Mouse (Mus musculus): ENCODE results near the gene Dlat. TPM values are rescaled to one million over a fixed set of nuclear protein-coding genes. Genes with fewer than 3 reads are reported as not detected.

Dlat gene
- polyA plus RNA-seq, 1 experiment from 2014 or later, result 40.6 TPM

GRCm38 (mm10) chr9:50603998-50604324 lies 55.6 kb downstream of the Dlat start:
- Histone ChIP-seq H3K9ac (peak overlapping the region; percentile 89), H3K9me3 (replicated peaks) (no peaks in the 10 kb centered on the region), H3K4me3 (peak overlapping the region; percentile 86), H3K27me3 (no peaks in the 10 kb centered on the region), H3K4me1 (peaks cover 25% of the 10 kb centered on the region), H3K4me2 (peak overlapping the region; percentile 77), H3K36me3 (ENCODE audit: poor library complexity, severe bottlenecking) (peaks cover 48% of the 10 kb centered on the region), H3K27ac (peak overlapping the region; percentile 82)
- WGBS, result under 1% methylated on average over 24 of the region's 24 CpGs
- peak; percentile 93 for ATAC-seq

GRCm38 (mm10) chr9:50603189-50603997 lies 56.2 kb downstream of the Dlat start, which contains the start of the genes Sdhd and Timm8b:
Gene Sdhd (minus strand): TSS chr9:50603812.
Gene Timm8b (plus strand): TSS chr9:50603910.
- peak; percentile 98 for ATAC-seq
- peak within 1 kb of the TSS; percentile 86 for H3K4me3 ChIP-seq
- 1% methylated on average over 48 of the region's 48 CpGs for WGBS

DNA sequence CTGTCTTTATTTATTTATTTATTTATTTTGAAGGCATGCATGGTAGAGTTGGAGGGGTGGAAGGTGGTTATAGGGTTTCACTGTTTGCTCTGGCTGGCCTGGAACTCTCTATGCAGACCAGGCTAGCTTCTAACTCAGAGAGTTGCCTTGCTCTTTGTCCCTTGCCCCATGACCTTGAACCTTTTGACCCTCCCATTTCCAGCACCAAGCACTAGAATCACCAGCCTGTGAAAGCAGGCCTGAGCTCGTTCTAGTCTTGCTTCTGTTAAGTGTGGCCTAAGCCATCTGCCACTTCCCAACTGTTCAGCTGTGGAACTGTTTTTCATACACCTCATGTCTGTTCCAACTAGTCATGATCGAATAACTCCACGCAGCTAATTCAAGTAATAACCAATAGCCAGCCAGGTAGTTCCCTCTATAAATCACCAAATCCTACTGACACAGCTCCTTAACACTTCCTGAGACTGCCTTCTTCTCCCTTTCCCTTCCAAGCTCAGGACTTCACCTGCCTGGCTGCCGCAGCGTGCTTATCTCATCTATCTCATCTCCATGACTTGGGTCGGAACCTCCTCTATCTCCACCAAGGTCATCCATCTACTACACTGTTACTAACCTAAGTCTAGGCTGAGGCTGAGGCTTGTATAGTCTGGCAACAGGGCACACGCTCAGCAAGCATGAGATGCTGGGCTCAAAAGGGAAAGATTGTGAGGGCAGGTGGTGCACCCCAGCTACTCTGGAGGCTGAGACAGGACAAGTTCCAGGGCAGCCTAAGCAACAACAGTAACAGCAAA lies 57.3 kb downstream of the Dlat start:
- Histone ChIP-seq H3K27me3 (no peaks in the 10 kb centered on the region), H3K9me3 (replicated peaks) (no peaks in the 10 kb centered on the region), H3K36me3 (ENCODE audit: poor library complexity, severe bottlenecking) (peaks cover 53% of the 10 kb centered on the region), H3K27ac (no peak overlapping the region), H3K4me3 (peak overlapping the region; percentile 86), H3K4me2 (peak overlapping the region; percentile 77), H3K9ac (peak overlapping the region; percentile 38; the same call in 1 of the 2 replicates), H3K4me1 (peaks cover 25% of the 10 kb centered on the region)
- WGBS, result 94% methylated on average over 7 of the region's 7 CpGs
- ATAC-seq, result no peak

More at GRCm38 (mm10) chr9:50603189-50603997, 56.2 kb downstream of the Dlat start, which contains the start of the genes Sdhd and Timm8b:
- Histone ChIP-seq H3K9me3 (replicated peaks) (no peaks in the 10 kb centered on the region), H3K27ac (peak within 1 kb of the TSS; percentile 82), H3K4me2 (peak within 1 kb of the TSS; percentile 77), H3K4me1 (peaks cover 25% of the 10 kb centered on the region), H3K9ac (peak within 1 kb of the TSS; percentile 89), H3K36me3 (ENCODE audit: poor library complexity, severe bottlenecking) (peaks cover 49% of the 10 kb centered on the region), H3K27me3 (no peaks in the 10 kb centered on the region)

DNA sequence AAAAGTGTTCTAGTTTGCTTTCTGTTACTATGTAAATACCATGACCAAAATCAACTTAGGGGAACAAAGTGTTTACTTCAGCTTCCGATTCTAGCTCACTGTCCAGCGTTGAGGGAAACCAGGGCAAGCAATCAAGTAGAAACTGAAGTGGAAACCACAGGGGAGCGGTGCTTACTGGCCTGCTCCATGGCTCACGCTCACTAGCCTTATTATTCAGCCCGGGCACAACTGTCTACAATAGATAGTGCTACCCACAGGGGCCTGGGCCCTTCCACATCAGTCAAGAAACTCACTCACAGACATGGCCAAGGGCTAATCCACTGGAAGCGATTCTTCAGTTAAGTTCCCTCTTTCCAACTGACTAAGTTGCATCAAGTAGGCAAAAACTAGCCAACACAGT lies 58.0 kb downstream of the Dlat start:
- 84% methylated on average over 6 of the region's 6 CpGs for WGBS
- Histone ChIP-seq H3K4me1 (peaks cover 25% of the 10 kb centered on the region), H3K4me2 (no peak overlapping the region), H3K36me3 (ENCODE audit: poor library complexity, severe bottlenecking) (peaks cover 53% of the 10 kb centered on the region), H3K27me3 (no peaks in the 10 kb centered on the region), H3K9me3 (replicated peaks) (no peaks in the 10 kb centered on the region), H3K27ac (no peak overlapping the region), H3K9ac (no peak overlapping the region), H3K4me3 (no peak overlapping the region)
- ATAC-seq, result no peak

- 95% methylated on average over 8 of the region's 8 CpGs for WGBS
- H3K9me3 ChIP-seq (replicated peaks), result no peaks in the 10 kb centered on the region
- peaks cover 60% of the 10 kb centered on the region for H3K36me3 ChIP-seq (ENCODE audit: poor library complexity, severe bottlenecking)
- no peak for ATAC-seq
- H3K4me2 ChIP-seq, result no peak overlapping the region
- H3K27ac ChIP-seq, result no peak overlapping the region
- peaks cover 1% of the 10 kb centered on the region for H3K4me1 ChIP-seq
- no peaks in the 10 kb centered on the region for H3K27me3 ChIP-seq
- no peak overlapping the region for H3K4me3 ChIP-seq
- no peak overlapping the region for H3K9ac ChIP-seq
Observed at GRCm38 (mm10) chr9:50596973-50597372, 62.6 kb downstream of the Dlat start.

- ATAC-seq, result no peak
Observed at GRCm38 (mm10) chr9:50594794-50595417, 64.7 kb downstream of the Dlat start.

GRCm38 (mm10) chr9:50593544-50593943 lies 66.0 kb downstream of the Dlat start:
- Histone ChIP-seq H3K9ac (no peak overlapping the region), H3K36me3 (ENCODE audit: poor library complexity, severe bottlenecking) (peaks cover 38% of the 10 kb centered on the region), H3K9me3 (replicated peaks) (no peaks in the 10 kb centered on the region), H3K27ac (no peak overlapping the region), H3K4me3 (no peak overlapping the region), H3K4me2 (no peak overlapping the region), H3K27me3 (no peaks in the 10 kb centered on the region), H3K4me1 (no peaks in the 10 kb centered on the region)
- ATAC-seq, result no peak
- 79% methylated on average over 3 of the region's 3 CpGs for WGBS

More at GRCm38 (mm10) chr9:50594794-50595417, 64.7 kb downstream of the Dlat start:
- Histone ChIP-seq H3K4me3 (no peak overlapping the region), H3K4me1 (no peaks in the 10 kb centered on the region), H3K27me3 (no peaks in the 10 kb centered on the region), H3K27ac (no peak overlapping the region), H3K4me2 (no peak overlapping the region), H3K9ac (no peak overlapping the region), H3K36me3 (ENCODE audit: poor library complexity, severe bottlenecking) (peaks cover 52% of the 10 kb centered on the region), H3K9me3 (replicated peaks) (no peaks in the 10 kb centered on the region)
- WGBS, result 82% methylated on average over 12 of the region's 12 CpGs

GRCm38 (mm10) chr9:50592955-50593354 lies 66.6 kb downstream of the Dlat start:
- H3K4me1 ChIP-seq, result no peaks in the 10 kb centered on the region
- no peak overlapping the region for H3K4me3 ChIP-seq
- no peaks in the 10 kb centered on the region for H3K9me3 ChIP-seq (replicated peaks)
- no peak overlapping the region; the same call in 1 of the 2 replicates for H3K27ac ChIP-seq
- H3K36me3 ChIP-seq (ENCODE audit: poor library complexity, severe bottlenecking), result peaks cover 33% of the 10 kb centered on the region
- ATAC-seq, result no peak
- 91% methylated on average over 9 of the region's 9 CpGs for WGBS
- no peak overlapping the region for H3K9ac ChIP-seq
- no peak overlapping the region for H3K4me2 ChIP-seq
- no peaks in the 10 kb centered on the region for H3K27me3 ChIP-seq

GRCm38 (mm10) chr9:50590856-50591518 lies 68.6 kb downstream of the Dlat start:
- no peak for ATAC-seq
- Histone ChIP-seq H3K9me3 (replicated peaks) (no peaks in the 10 kb centered on the region), H3K27me3 (no peaks in the 10 kb centered on the region), H3K4me2 (no peak overlapping the region), H3K36me3 (ENCODE audit: poor library complexity, severe bottlenecking) (peaks cover 13% of the 10 kb centered on the region), H3K4me1 (no peaks in the 10 kb centered on the region), H3K9ac (no peak overlapping the region), H3K4me3 (no peak overlapping the region), H3K27ac (no peak overlapping the region)
- 78% methylated on average over 10 of the region's 10 CpGs for WGBS

DNA sequence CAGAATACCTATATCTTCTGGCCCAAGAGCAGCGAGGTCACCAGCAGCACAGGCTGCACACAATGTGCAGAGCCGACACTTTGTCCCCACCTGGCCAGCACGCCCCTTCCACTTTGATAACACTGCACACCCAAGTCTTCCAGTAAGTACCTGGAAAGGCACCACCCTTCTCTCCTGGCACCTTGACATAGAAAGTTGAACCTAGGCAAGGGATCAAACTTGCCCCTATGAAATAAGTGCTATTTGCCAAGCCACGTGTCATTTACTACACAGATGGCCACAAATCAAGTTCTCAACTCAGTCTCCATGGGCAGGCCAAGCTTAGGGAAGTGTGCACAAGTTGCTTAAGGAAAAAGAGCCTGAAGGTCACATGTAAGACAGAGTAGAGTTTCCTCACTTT lies 72.6 kb downstream of the Dlat start:
- no peaks in the 10 kb centered on the region for H3K36me3 ChIP-seq (ENCODE audit: poor library complexity, severe bottlenecking)

DNA sequence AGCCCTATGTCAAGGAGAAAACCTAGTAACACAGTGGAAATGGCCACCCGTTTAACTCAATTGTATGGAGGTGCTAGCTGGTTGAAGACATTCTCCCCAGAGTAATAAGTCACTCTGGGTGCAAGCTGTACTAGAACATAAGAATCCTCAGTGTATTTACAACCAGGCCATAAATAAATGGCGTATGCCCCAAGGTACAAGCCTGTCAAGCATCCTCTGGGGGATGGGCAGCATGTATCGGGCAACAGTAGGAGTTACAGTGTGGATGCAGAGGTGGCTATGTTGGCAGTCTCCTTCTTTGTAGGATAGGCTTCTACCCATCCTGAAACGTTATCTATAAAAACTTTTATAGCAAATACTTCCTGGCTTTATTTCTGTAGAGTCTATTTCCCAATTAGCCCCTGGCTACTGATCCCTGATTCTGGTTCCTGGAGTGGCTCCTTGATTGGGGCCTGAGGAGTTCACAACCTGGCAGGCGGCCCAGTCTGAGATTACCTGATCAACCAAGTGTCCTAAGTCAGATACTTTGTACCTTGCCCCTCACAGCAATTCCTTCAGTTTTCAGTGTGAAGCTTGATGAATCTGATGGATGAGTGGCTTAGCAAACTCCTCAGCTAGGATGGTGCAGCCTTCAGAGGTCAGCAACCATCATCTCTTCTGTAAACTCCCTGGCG lies 74.3 kb downstream of the Dlat start:
- H3K27ac ChIP-seq, result no peak overlapping the region
- H3K9ac ChIP-seq, result no peak overlapping the region
- H3K9me3 ChIP-seq (replicated peaks), result no peaks in the 10 kb centered on the region
- H3K4me3 ChIP-seq, result no peak overlapping the region
- no peak for ATAC-seq
- no peaks in the 10 kb centered on the region for H3K36me3 ChIP-seq (ENCODE audit: poor library complexity, severe bottlenecking)
- no peaks in the 10 kb centered on the region for H3K4me1 ChIP-seq
- no peaks in the 10 kb centered on the region for H3K27me3 ChIP-seq
- no peak overlapping the region for H3K4me2 ChIP-seq
- 85% methylated on average over 6 of the region's 6 CpGs for WGBS

More for the DNA sequence above, 72.6 kb downstream of the Dlat start:
- no peak overlapping the region for H3K27ac ChIP-seq
- H3K9ac ChIP-seq, result no peak overlapping the region
- no peak overlapping the region for H3K4me2 ChIP-seq
- no peaks in the 10 kb centered on the region for H3K27me3 ChIP-seq
- H3K9me3 ChIP-seq (replicated peaks), result no peaks in the 10 kb centered on the region
- no peak for ATAC-seq
- no peak overlapping the region for H3K4me3 ChIP-seq
- 80% methylated on average over 4 of the region's 4 CpGs for WGBS
- no peaks in the 10 kb centered on the region for H3K4me1 ChIP-seq

Measured in forebrain, embryonic 13.5 days (tissue).